Mouse (Mus musculus) adrenal gland, adult 2 months (tissue): Measurements from ENCODE around the gene Sox8. TPM values are rescaled to one million over a fixed set of nuclear protein-coding genes. Genes with fewer than 3 reads are reported as not detected.

ENCODE experiments used
- DNase-seq: peaks from one replicate; pipeline ENCODE4 v3.0.0; 2021
- polyA plus RNA-seq: library from polyadenylated mRNA; depleted of rRNA; stranded (reverse); fragments of >200 nt; gene quantifications from 2 replicates; pipeline ENCODE4 v1.2.3, GENCODE M21; 2012; rRNA removed
- total RNA-seq, 2 experiments: library from RNA; stranded (reverse); gene quantifications; 2 replicates each; pipeline ENCODE4 v1.2.3; 2021

Sox8 gene
- total and polyA plus RNA-seq, 3 experiments, result 0.83 to 1.6 (median 1.5) TPM

DNA sequence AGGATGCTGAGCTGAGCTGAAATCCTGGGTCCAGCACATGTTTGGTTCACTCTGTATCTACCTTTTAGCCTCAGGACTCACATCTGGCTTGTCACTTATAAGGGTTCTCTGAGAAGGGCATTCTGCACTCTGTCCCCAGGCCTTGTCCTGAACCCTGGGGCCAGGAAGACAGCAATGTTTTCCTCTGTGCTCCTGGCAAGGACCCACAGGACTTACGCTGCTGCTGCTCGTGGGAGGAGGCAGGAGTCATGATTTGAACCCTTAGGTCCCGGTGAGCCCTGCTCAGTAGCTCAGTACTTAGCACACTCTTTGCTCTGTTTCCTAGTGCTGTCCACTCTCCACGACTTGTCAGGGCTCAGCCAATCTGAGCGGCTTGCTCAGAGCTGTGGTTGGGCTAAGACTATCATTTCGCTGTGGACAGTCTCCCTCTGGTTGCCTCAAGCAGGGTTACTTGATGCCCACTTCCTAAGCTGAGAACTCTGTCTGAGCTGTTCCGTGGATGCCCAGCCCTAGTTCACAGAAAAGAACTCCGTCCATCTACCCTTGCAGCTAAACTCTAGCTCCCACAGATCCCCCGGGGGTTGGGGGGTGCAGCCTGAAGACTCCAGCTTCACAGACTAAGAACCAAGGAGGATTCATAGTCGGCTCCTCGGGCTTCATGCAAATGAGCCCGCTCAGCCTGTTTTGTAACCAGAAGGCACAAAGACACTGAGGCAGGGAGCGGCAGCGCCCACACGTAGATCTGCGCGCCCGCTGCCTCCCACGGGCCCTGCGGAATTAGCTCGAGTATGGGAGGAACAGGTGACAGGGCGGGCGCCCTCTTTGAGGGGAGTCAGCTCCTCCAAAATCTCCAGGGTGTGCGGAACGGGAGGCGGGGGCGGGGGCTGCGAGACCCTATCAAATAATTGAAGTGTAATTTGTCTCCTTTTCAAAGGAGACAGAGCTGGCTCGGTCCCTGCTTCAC, 14.5 kb downstream of the Sox8 start:
- no peak for DNase-seq

DNA sequence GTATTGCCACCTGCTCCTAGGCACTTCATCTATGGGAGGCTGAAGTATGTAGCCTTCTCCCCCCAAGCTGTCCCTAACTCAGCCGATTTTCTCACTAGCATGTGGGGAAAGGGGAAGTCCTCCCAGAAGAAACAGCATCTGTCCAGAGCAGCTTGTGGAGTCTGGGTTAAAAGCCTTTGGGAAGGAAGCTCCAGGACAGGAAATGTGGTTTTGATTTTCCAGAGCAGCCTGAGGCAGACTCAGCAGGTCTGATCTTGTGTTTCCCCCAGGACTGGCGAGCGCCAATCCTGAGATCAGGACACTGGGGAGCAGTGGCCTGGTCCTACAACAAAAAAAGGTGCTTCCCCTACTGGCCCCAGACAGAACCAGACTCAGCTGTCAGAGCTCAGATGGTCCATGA, 15.3 kb downstream of the Sox8 start:
- no peak for DNase-seq

DNA sequence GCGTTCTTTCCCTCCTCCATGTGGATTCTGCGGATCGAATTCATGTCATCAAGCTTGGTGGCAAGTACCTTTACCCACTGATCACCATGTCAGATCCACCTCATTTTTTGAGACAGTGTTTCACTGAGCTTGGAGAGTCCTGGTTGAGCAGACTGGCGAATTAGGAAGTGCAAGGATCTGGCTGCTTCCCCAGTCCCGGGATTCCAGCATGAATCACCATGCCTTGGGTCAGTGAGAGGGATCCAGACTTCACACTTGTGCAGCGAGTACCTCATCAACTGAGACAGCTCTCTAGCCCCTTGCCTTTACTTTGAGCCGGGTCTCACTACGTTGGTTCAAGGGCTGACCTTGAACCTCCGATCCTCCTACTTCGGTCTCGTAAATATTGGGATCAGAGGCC, 19.2 kb downstream of the Sox8 start:
- no peak for DNase-seq

DNA sequence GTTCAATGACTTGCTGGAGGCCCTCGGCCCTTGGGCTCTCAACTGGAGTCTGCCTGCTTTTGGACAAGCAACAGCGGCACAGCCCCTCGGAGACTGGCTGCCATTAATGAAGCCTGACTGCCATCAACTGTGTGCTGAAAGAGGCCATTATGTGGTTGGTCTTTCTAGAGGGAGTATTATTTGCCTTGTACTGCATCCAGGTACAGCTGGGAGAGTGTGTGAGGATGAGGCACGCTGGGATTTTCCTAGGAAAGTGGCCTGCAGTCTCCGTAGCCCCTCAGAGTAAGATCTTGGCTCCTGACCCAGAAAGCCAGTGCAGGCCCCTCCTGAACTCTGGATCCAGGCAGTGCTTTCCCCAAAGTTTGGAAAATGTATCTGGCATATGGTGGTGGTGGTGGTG, 20.5 kb downstream of the Sox8 start:
- no peak for DNase-seq

DNA sequence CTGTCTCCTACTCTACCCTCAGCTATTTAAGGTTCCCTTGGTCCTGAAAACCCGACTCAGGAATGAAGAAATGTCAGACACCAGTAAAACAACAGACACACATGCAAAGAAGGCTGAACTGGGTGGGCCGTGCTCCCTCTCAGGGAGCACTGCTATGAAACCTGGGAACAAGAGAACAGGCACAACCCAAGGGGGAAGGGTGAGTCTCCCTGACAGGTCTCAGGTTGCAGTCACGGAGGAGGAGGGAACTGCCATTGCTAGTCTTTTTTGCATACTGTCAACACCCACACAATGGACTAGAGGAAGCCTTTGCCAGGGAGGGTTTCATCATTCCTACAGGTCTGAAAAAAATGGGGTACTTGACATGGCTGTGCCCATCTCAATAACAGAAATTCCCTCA, 23.5 kb downstream of the Sox8 start:
- no peak for DNase-seq

DNA sequence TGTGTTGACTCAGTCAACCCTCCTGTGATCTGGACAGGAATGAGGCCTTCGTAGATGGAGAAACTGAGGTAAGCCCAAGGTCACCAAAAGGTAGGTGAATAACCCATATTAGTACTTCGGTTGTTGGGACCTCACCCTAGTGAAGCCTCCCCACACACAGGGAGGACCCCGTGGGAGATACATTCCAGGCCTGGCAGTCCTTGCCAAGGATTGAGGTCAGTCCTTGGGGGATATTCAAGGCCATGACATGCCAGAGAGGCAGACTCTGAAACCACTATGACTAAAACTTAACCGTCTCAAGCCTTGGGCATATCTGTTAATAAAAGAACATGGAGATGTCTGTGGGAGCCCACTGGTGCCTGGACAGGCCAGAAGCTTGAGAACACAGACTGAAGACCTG, 28.7 kb downstream of the Sox8 start:
- peak; percentile 34 for DNase-seq

DNA sequence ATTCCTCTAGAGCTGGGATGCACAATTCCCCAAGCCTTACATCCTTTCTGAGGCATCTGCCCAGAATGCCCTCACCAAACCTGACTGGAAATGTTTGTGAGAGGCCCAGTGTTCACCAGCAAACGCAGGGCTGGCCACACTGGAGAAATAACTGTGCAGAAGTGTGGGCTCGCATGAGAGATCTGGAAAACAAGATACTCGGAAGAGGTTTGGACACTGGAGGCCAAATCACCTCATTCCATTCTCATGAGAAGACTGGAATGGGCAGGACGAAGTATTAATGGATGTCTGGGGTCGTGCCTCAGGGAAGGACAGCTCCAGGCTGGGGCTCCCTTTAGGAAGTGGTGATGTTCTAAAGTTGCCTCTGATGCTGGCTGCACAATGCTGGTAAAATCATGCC, 29.8 kb downstream of the Sox8 start:
- DNase-seq, result no peak

DNA sequence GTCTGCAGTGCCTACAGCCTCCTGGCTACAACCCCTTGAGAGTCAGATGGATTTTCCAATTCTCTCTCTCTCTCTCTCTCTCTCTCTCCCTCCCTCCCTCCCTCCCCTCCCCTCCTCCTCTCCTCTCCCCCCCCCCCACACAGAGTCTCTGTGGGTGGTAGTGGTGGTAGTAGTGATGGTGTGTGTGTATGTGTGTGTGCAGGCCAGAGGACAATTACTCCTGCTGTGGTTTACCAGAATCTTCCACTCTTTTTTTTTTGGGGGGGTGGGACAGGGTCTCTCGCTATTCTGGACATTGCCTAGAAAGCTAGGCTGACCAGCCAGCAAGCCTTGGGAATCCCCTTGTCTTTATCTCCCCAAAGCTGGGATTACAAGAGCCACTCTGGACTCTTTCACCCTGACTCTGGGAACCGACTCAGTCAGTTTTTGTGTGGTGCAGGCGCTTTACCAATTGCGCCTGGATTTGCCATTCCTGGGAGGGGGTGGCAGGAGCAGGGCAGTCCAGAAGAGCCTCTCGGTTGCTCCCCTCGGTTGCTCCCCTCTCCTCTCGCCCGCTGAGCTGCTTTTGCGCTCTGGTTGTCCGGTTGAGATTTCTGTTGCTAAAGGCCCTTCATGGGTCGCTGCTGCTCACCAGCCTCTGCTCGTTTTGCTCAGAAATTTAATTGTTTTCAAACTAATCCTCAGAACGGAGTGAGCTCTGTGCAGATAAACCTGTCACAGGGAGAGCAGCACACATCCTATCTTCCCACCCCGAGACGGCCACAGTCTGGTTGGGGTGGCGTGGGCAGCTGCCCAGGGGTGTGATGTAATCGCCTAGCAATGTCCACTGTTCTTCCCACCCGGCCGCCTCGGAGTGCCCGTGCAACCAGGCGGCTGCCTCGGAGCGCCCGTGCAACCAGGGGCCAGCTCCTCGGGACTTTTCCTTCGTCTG, 31.3 kb downstream of the Sox8 start:
- peak; percentile 72 for DNase-seq

DNA sequence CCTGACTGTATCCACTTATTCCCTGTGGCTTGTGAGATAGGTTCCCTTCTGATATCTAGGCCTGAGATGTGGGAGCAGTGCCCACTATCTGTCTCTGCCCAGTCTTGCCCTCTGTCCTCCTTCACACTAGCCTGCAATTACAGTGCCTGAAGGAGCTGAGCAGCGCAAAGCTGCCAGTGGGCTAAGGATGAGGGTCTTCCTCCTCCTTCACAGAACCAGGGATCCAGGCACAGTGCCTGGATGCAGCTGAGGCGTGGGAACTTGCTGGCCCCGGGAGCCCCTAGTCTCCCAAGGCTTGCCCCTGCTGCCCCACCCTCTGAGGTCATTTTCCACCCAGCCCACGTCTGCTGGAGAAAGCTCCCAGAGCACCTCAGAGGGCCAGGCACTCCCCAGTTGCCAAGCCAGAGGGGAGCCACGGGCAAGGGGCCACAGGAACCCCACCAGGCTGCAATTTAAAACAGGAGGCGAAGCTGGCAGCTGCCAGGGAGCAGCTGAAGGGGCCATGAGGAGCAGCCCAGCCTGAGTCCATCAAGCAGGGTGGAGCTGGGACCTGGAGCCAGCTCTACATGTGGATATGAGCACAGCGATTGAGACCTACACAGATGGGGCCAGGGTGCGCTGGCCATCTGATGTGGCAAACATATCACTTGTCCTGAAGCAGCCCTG, 40.0 kb downstream of the Sox8 start:
- no peak for DNase-seq

DNA sequence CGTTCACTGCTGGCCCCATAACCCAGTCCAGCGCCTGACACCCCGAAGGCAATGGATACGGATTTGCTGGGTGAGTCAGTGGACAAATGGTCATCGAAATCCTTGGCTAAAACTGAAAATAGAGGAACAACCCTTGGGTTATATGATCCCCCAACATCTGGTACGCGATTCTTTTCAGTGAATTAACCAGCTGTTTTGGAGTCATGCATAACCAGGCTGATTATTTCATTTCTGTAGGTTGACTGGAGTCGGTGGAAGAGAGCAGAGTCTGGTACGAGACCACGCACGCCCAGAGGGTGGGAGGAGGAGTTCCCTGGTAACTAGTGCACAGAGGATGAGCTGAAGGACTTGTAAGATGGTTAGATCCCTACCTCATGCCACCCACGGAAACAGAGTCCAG, 48.4 kb downstream of the Sox8 start:
- DNase-seq, result no peak

DNA sequence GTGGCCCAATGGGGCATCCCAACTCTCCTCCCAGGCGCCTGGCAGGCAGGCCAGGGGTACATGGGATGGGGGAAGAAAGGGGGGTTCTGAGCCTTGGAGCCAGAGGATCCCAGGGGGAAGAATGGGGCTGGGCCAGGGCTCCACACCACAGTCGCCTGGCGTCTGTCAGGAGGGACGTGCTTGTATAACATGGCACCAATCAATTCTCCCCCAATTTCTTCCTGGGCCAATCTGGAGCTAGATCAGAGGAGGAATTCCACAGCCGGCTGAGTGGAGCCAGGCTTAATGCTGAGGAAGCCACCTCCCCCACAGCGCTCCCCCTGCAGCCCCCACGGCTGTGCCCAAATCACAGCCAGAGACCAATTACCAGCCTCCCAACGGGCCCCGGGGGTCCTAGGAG, 50.0 kb downstream of the Sox8 start:
- DNase-seq, result no peak

DNA sequence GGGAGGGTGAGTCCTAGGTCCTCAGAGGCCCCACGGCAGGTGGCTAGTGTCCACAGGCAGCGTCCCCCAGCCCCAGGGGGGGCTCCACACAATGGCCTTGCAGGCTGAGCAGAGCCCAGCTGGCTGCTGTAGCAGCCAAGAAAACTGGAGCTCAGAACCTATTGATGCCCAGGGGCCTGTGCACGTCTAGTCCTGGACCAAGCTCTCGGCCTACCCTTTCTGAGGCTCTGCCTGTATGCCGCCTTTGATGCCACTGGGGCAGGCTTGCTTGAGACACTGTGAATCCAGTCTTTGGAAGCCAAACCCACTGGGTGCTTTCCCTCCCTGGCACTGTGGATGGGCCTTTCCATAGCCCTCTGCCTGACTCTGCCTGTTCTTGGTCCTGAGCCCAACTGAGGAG, 51.0 kb downstream of the Sox8 start:
- DNase-seq, result no peak

DNA sequence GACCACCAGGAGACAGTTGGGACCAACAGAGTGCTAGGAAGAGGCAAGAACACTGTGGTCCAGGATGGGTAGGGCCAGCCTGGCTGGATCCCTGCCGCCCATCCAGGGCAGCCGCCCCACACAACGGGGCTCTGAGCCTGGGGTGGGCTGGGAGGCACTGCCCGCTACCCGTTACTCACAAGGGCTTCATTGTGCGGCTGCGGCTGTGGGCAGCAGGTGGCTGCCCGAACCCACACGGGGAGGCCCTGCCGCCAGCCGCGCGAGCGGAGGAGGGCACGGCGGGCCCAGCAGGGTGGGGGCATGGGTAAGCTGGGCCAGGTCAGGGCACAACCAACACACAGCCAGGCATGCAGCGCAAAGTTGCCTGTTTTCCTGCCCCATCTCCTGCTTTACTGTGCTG, 52.3 kb downstream of the Sox8 start:
- no peak for DNase-seq

DNA sequence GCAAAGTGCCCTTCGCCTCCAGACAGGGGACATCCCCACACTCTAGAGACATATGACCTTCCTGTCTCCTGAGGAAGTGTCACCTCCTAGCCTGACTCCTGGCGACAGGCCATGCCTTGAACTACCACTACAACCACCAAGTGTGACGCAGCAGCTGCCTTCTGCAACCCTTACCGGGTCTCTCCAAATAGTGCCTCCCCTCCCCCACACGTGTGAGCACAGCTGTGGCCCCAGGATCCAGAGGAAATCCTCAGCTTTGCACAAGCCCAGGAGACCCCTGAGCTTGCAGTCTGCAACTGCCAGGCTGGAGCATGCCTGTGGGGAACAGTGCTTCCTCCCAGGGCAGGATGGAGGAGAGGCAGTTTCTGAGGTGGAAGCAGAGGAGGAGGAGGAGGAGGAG, 54.2 kb downstream of the Sox8 start:
- DNase-seq, result no peak

Other genes with a start within 250 kb of the Sox8 start
- gene Tpsab1, start 225.1 kb downstream of the Sox8 start, total RNA-seq, result 1 to 10 TPM in 1 of 2 experiments, under 1 TPM in 1; 0.98 to 1.5 TPM
- gene Tpsab1, start 225.1 kb downstream of the Sox8 start, polyA plus RNA-seq, result 4.3 and 4.9 TPM in 2 replicates
- 1 to 10 TPM; 2.8 to 3.8 TPM for gene Tpsb2, start 204.4 kb downstream of the Sox8 start, total RNA-seq
- gene Tpsb2, start 204.4 kb downstream of the Sox8 start, polyA plus RNA-seq, result 10.0 and 18.1 TPM in 2 replicates
- gene Tpsg1, start 201.4 kb downstream of the Sox8 start, total RNA-seq, result not detected
- 0.20 and 0.75 TPM in 2 replicates for gene Tpsg1, start 201.4 kb downstream of the Sox8 start, polyA plus RNA-seq
- 10 to 100 TPM; 77.1 to 96.1 TPM for gene Cacna1h, start 136.9 kb downstream of the Sox8 start, total RNA-seq
- gene Cacna1h, start 136.9 kb downstream of the Sox8 start, polyA plus RNA-seq, result 163 and 202 TPM in 2 replicates
- under 1 TPM in 1 of 2 experiments, not detected in 1; 0.17 TPM for gene Tekt4, start 116.1 kb downstream of the Sox8 start, total RNA-seq
- 0.17 TPM in 1 of 2 replicates, not detected in the other for gene Tekt4, start 116.1 kb downstream of the Sox8 start, polyA plus RNA-seq
- 1 to 10 TPM in 1 of 2 experiments, under 1 TPM in 1; 0.97 to 1.0 TPM for gene Sstr5, start 73.4 kb downstream of the Sox8 start, total RNA-seq
- gene Sstr5, start 73.4 kb downstream of the Sox8 start, polyA plus RNA-seq, result 0.36 and 0.54 TPM in 2 replicates
- gene Lmf1, start 8.4 kb upstream of the Sox8 start, total RNA-seq, result 10 to 100 TPM; 40.4 to 42.6 TPM
- gene Lmf1, start 8.4 kb upstream of the Sox8 start, polyA plus RNA-seq, result 30.3 and 35.8 TPM in 2 replicates
- 1 to 10 TPM; 1.1 to 1.4 TPM for gene Gng13, start 146.5 kb upstream of the Sox8 start, total RNA-seq
- gene Gng13, start 146.5 kb upstream of the Sox8 start, polyA plus RNA-seq, result not detected in 2 replicates
- gene Chtf18, start 156.7 kb upstream of the Sox8 start, total RNA-seq, result 1 to 10 TPM; 1.8 to 2.3 TPM
- gene Chtf18, start 156.7 kb upstream of the Sox8 start, polyA plus RNA-seq, result 3.0 and 4.1 TPM in 2 replicates
- 10 to 100 TPM; 10.3 to 14.6 TPM for gene Rpusd1, start 157.0 kb upstream of the Sox8 start, total RNA-seq
- gene Rpusd1, start 157.0 kb upstream of the Sox8 start, polyA plus RNA-seq, result 87.7 and 100 TPM in 2 replicates
- not detected for gene Mslnl, start 165.4 kb upstream of the Sox8 start, total RNA-seq
- 0.18 and 0.26 TPM in 2 replicates for gene Mslnl, start 165.4 kb upstream of the Sox8 start, polyA plus RNA-seq
- gene Msln, start 183.7 kb upstream of the Sox8 start, total RNA-seq, result 10 to 100 TPM in 1 of 2 experiments, 1 to 10 TPM in 1; 6.0 to 10.3 TPM
- 4.1 and 5.2 TPM in 2 replicates for gene Msln, start 183.7 kb upstream of the Sox8 start, polyA plus RNA-seq
- 10 to 100 TPM; 31.0 to 31.2 TPM for gene Narfl, start 203.1 kb upstream of the Sox8 start, total RNA-seq
- 18.9 and 22.1 TPM in 2 replicates for gene Narfl, start 203.1 kb upstream of the Sox8 start, polyA plus RNA-seq
- gene Haghl, start 215.0 kb upstream of the Sox8 start, total RNA-seq, result 10 to 100 TPM; 16.6 to 33.7 TPM
- gene Haghl, start 215.0 kb upstream of the Sox8 start, polyA plus RNA-seq, result 67.2 and 70.8 TPM in 2 replicates
- gene Ccdc78, start 215.9 kb upstream of the Sox8 start, total RNA-seq, result not detected
- gene Ccdc78, start 215.9 kb upstream of the Sox8 start, polyA plus RNA-seq, result 0.11 TPM in 2 replicates
- 10 to 100 TPM; 52.0 to 81.1 TPM for gene Fam173a, start 222.2 kb upstream of the Sox8 start, total RNA-seq
- gene Fam173a, start 222.2 kb upstream of the Sox8 start, polyA plus RNA-seq, result 125 and 146 TPM in 2 replicates
- gene AC134908.4, start 225.0 kb upstream of the Sox8 start, total RNA-seq, result 1 to 10 TPM in 1 of 2 experiments, not detected in 1; 1.2 TPM
- gene AC134908.4, start 225.0 kb upstream of the Sox8 start, polyA plus RNA-seq, result 0.96 TPM in 1 of 2 replicates, not detected in the other
- gene Metrn, start 226.4 kb upstream of the Sox8 start, total RNA-seq, result 10 to 100 TPM; 16.8 to 33.1 TPM
- 121 and 176 TPM in 2 replicates for gene Metrn, start 226.4 kb upstream of the Sox8 start, polyA plus RNA-seq
- gene Fbxl16, start 238.4 kb upstream of the Sox8 start, total RNA-seq, result 10 to 100 TPM; 26.6 to 54.4 TPM
- 60.7 and 90.6 TPM in 2 replicates for gene Fbxl16, start 238.4 kb upstream of the Sox8 start, polyA plus RNA-seq